Mouse (Mus musculus): ENCODE measurements around the gene Zfp493. TPM values are rescaled to one million over a fixed set of nuclear protein-coding genes. Genes with fewer than 3 reads are reported as not detected.

The Zfp493 gene
- polyA plus RNA-seq, 1 experiment from 2014 or later = 0.36 TPM

- Histone ChIP-seq H3K4me1 (ENCODE audit: insufficient read depth) (0 out of 2 replicates have a peak, but pooled peaks cover 3% of the 10 kb centered on the region), H3K27me3 (ENCODE audit: insufficient read depth, low read length) (no peaks in the 10 kb centered on the region), H3K27ac (ENCODE audit: low read depth) (no peak overlapping the region), H3K9me3 (ENCODE audit: low read length) (no peaks in the 10 kb centered on the region), H3K9ac (replicated peaks) (no peak overlapping the region), H3K36me3 (replicated peaks; ENCODE audit: insufficient read depth, low read length) (no peaks in the 10 kb centered on the region), H3K4me3 (ENCODE audit: low read depth, low read length) (no peak overlapping the region), H3K4me2 (ENCODE audit: low read depth, low read length) (no peak overlapping the region)
- no peak for DNase-seq
- 41% methylated on average over 1 of the region's 1 CpGs for WGBS (ENCODE audit: insufficient replicate concordance)
- ATAC-seq = no peak
- TF ChIP-seq CTCF (IDR thresholded peaks at IDR 0.05; ENCODE audit: low read depth) = no peak
- TF ChIP-seq EP300 (IDR thresholded peaks at IDR 0.05; ENCODE audit: low read depth) = no peak
Observed at GRCm38 (mm10) chr13:67811651-67812210, 32.2 kb downstream of the Zfp493 start.

GRCm38 (mm10) chr13:67812961-67813709 lies 33.6 kb downstream of the Zfp493 start:
- ATAC-seq (no peak), DNase-seq (no peak)
- H3K9me3 ChIP-seq (ENCODE audit: low read length) = peaks cover 5% of the 10 kb centered on the region; the same call in 1 of the 2 replicates
- H3K27ac ChIP-seq (ENCODE audit: low read depth) = no peak overlapping the region
- H3K9ac ChIP-seq (replicated peaks) = no peak overlapping the region
- WGBS (ENCODE audit: insufficient replicate concordance) = 74% methylated on average over 8 of the region's 8 CpGs
- H3K36me3 ChIP-seq (replicated peaks; ENCODE audit: insufficient read depth, low read length) = no peaks in the 10 kb centered on the region
- TF ChIP-seq EP300 (IDR thresholded peaks at IDR 0.05; ENCODE audit: low read depth) (no peak), CTCF (IDR thresholded peaks at IDR 0.05; ENCODE audit: low read depth) (no peak)
- H3K4me2 ChIP-seq (ENCODE audit: low read depth, low read length) = peak overlapping the region; percentile 75; the same call in 1 of the 2 replicates
- 0 out of 2 replicates have a peak, but pooled peaks cover 3% of the 10 kb centered on the region for H3K4me1 ChIP-seq (ENCODE audit: insufficient read depth)
- no peaks in the 10 kb centered on the region for H3K27me3 ChIP-seq (ENCODE audit: insufficient read depth, low read length)
- H3K4me3 ChIP-seq (ENCODE audit: low read depth, low read length) = peak overlapping the region; percentile 83

- ATAC-seq = peak; percentile 98
- Histone ChIP-seq H3K4me2 (ENCODE audit: low read depth, low read length) (peak within 1 kb of the TSS; percentile 75), H3K9me3 (ENCODE audit: low read length) (peaks cover 5% of the 10 kb centered on the region; the same call in 1 of the 2 replicates), H3K36me3 (replicated peaks; ENCODE audit: insufficient read depth, low read length) (no peaks in the 10 kb centered on the region), H3K27ac (ENCODE audit: low read depth) (peak within 1 kb of the TSS; percentile 86), H3K27me3 (ENCODE audit: insufficient read depth, low read length) (no peaks in the 10 kb centered on the region), H3K4me1 (ENCODE audit: insufficient read depth) (0 out of 2 replicates have a peak, but pooled peaks cover 3% of the 10 kb centered on the region), H3K9ac (replicated peaks) (peak within 1 kb of the TSS; percentile 66), H3K4me3 (ENCODE audit: low read depth, low read length) (peak within 1 kb of the TSS; percentile 83)
- peak; percentile 76 for DNase-seq
- 3% methylated on average over 31 of the region's 31 CpGs for WGBS (ENCODE audit: insufficient replicate concordance)
- TF ChIP-seq EP300 (IDR thresholded peaks at IDR 0.05; ENCODE audit: low read depth) (no peak), CTCF (IDR thresholded peaks at IDR 0.05; ENCODE audit: low read depth) (no peak)
Observed at GRCm38 (mm10) chr13:67813710-67814660, 34.5 kb downstream of the Zfp493 start, which contains the start of gene Zfp273. Gene Zfp273, plus strand, starts transcription at chr13:67813740.

- no peak for ATAC-seq
- WGBS (ENCODE audit: insufficient replicate concordance) = 64% methylated on average over 1 of the region's 1 CpGs
- Histone ChIP-seq H3K27ac (ENCODE audit: low read depth) (no peak overlapping the region), H3K4me1 (ENCODE audit: insufficient read depth) (0 out of 2 replicates have a peak, but pooled peaks cover 3% of the 10 kb centered on the region), H3K4me3 (ENCODE audit: low read depth, low read length) (no peak overlapping the region), H3K4me2 (ENCODE audit: low read depth, low read length) (no peak overlapping the region), H3K9ac (replicated peaks) (no peak overlapping the region), H3K9me3 (ENCODE audit: low read length) (peaks cover 5% of the 10 kb centered on the region; the same call in 1 of the 2 replicates), H3K27me3 (ENCODE audit: insufficient read depth, low read length) (no peaks in the 10 kb centered on the region), H3K36me3 (replicated peaks; ENCODE audit: insufficient read depth, low read length) (0 out of 2 replicates have a peak, but pooled peaks cover 4% of the 10 kb centered on the region)
- TF ChIP-seq EP300 (IDR thresholded peaks at IDR 0.05; ENCODE audit: low read depth) (no peak), CTCF (IDR thresholded peaks at IDR 0.05; ENCODE audit: low read depth) (no peak)
- DNase-seq = no peak
Observed at GRCm38 (mm10) chr13:67818636-67819035, 39.1 kb downstream of the Zfp493 start.

- Histone ChIP-seq H3K27me3 (ENCODE audit: insufficient read depth, low read length) (no peaks in the 10 kb centered on the region), H3K9ac (replicated peaks) (peak within 1 kb of the TSS; percentile 73), H3K27ac (ENCODE audit: low read depth) (no peak within 1 kb of the TSS), H3K9me3 (ENCODE audit: low read length) (peaks cover 7% of the 10 kb centered on the region), H3K36me3 (replicated peaks; ENCODE audit: insufficient read depth, low read length) (peaks cover 8% of the 10 kb centered on the region), H3K4me2 (ENCODE audit: low read depth, low read length) (peak within 1 kb of the TSS; percentile 80), H3K4me1 (ENCODE audit: insufficient read depth) (no peaks in the 10 kb centered on the region), H3K4me3 (ENCODE audit: low read depth, low read length) (peak within 1 kb of the TSS; percentile 67)
- peak; percentile 60 for DNase-seq
- no peak for TF ChIP-seq EP300 (IDR thresholded peaks at IDR 0.05; ENCODE audit: low read depth)
- peak; percentile 82 for ATAC-seq
- WGBS (ENCODE audit: insufficient replicate concordance) = 2% methylated on average over 14 of the region's 14 CpGs
Observed at GRCm38 (mm10) chr13:67830911-67831336, 51.4 kb downstream of the Zfp493 start, which contains the start of gene Gm10037. Gene Gm10037, plus strand, starts transcription at chr13:67831106.

Measured in liver, postnatal 0 days (tissue).